Mouse (Mus musculus) thymus, adult 2 months (tissue): ENCODE measurements around the gene Ubxn6. TPM values are rescaled to one million over a fixed set of nuclear protein-coding genes. Genes with fewer than 3 reads are reported as not detected.
A peak's percentile ranks its signal among the peaks of the same experiment; 100 is the strongest.

Experiments
- DNase-seq: peaks from one replicate; pipeline ENCODE4 v3.0.0; 2021
- H3K27ac ChIP-seq: fragments of 200-500 bp; 2 replicates; pipeline ENCODE4 v1.5.1; 2012; ENCODE audit warnings: low read length, control low read depth; ENCODE audit not compliant: control insufficient read depth, insufficient read depth
- H3K27me3 ChIP-seq: fragments of 200-500 bp; 2 replicates; pipeline ENCODE4 v1.6.1; 2012; ENCODE audit warnings: mild to moderate bottlenecking, low read length, moderate library complexity, mixed read lengths; ENCODE audit not compliant: control insufficient read depth, insufficient read depth
- H3K36me3 ChIP-seq: fragments of 200-500 bp; 2 replicates; pipeline ENCODE4 v1.6.1; 2012; ENCODE audit warnings: mild to moderate bottlenecking, low read length, moderate library complexity; ENCODE audit not compliant: control insufficient read depth, insufficient read depth
- H3K4me1 ChIP-seq: fragments of 200-500 bp; replicated peaks from 2 replicates; pipeline ENCODE4 v1.6.1; 2012; ENCODE audit warnings: low read length; ENCODE audit not compliant: control insufficient read depth, insufficient read depth
- H3K4me3 ChIP-seq: fragments of 200-500 bp; 2 replicates; pipeline ENCODE4 v1.5.1; 2012; ENCODE audit warnings: mild to moderate bottlenecking, low read length, control low read depth, moderate library complexity; ENCODE audit not compliant: control insufficient read depth, insufficient read depth
- CTCF ChIP-seq: fragments of 200-500 bp; IDR thresholded peaks from 2 replicates; pipeline ENCODE4 v1.5.1; 2012; ENCODE audit warnings: mild to moderate bottlenecking, control low read depth, low read length, moderate library complexity, borderline replicate concordance; ENCODE audit not compliant: control insufficient read depth, poor library complexity, insufficient read depth; ENCODE audit errors: extremely low read depth
- POLR2A ChIP-seq: fragments of 200-500 bp; IDR thresholded peaks from 2 replicates; pipeline ENCODE4 v1.6.1; 2012; ENCODE audit warnings: mild to moderate bottlenecking, low read length, control low read depth, moderate library complexity; ENCODE audit not compliant: control insufficient read depth, poor library complexity, insufficient read depth; ENCODE audit errors: extremely low read depth
- whole genome bisulfite sequencing: fragments of 180-500 bp; shearing (Covaris S2); methylation state at CpG from one replicate; pipeline ENCODE4 v1.1.7; 2018; 5-methylcytosine and 5-hydroxymethylcytosine counted together
- polyA plus RNA-seq: library from polyadenylated mRNA; depleted of rRNA; stranded (reverse); fragments of >200 nt; gene quantifications from 2 replicates; pipeline ENCODE4 v1.2.3, GENCODE M21; 2012

The Ubxn6 gene
- polyA plus RNA-seq, 1 experiment = 93.1 TPM

DNA sequence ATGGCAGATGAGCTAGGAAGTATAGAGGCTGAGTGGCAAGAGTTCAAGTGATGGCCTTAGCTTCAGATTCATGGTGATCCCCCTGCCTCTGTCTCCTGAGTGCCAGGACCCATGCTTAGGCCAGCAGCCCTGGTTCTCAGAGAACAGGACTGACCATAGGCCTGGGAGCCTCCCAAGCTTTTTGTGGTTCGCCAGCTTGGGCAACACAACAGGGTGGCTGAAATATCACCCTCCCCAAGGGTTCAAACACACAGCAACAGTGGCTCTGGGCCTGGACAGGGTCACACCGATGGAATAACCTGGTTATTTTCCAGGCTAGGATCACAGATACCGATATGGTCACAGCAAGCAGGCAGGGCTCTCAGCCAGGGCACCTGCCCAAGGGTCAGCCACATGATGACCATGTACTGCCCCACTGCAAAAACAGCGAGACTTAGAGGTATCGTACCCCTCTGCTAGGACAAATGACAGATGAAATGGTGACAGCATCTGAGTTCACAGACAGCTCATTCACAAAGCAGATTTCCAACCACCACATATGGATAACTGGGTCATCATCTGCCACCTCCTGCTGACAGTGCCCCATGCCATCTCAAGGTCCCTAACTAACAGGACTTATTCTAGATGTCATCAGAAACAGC lies 46.9 kb downstream of the Ubxn6 start:
- WGBS = 97% methylated on average over 5 of the region's 5 CpGs
- no peak overlapping the region for H3K27ac ChIP-seq
- H3K36me3 ChIP-seq = no peaks in the 10 kb centered on the region
- H3K4me3 ChIP-seq = no peak overlapping the region
- H3K4me1 ChIP-seq = peaks cover 58% of the 10 kb centered on the region
- TF ChIP-seq POLR2A = no peak
- no peak for TF ChIP-seq CTCF
- no peak for DNase-seq
- H3K27me3 ChIP-seq = no peaks in the 10 kb centered on the region

DNA sequence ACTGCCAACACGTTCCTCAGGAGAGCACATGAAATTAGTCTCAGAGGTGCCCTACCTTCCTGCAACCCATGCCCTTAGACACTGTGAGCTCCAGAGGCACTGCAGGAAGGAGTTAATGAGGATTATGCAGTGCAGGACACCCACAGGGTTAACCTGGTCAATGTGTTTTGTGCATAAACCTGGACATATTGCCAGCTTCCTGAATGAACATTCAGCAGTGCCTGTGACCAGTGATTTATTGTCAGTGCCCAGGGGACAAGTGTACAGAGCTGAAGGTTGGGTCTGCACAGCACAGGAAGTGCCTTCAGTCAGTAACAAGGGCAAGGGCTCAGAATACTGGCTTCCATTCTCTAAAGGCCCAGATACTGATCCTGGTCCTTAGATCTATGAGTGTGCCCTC lies 47.9 kb downstream of the Ubxn6 start:
- H3K27ac ChIP-seq = no peak overlapping the region
- no peaks in the 10 kb centered on the region for H3K27me3 ChIP-seq
- no peak for DNase-seq
- 77% methylated on average over 1 of the region's 1 CpGs for WGBS
- H3K4me3 ChIP-seq = no peak overlapping the region
- TF ChIP-seq POLR2A (no peak), CTCF (no peak)
- H3K36me3 ChIP-seq = no peaks in the 10 kb centered on the region
- peaks cover 59% of the 10 kb centered on the region for H3K4me1 ChIP-seq

DNA sequence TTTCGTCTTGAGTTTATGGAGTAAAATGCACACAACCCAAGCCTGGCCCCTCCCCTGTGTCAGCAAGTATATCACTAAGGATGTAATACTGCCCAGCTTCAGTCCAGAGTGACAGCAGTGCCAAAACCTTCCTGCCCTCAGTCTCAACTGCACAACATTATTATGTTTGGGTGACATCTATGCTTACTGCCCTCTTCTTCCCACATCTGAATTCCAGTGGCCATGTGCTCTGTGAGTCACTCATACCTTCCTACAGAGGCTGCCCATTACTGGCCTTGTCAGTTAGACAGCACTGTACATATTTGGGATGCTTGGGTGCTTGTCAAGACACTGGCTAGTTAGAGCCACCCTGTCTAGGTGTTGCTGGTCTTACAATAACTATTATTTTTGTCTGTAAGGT lies 48.5 kb downstream of the Ubxn6 start:
- DNase-seq = no peak
- H3K4me3 ChIP-seq = no peak overlapping the region
- no peak for TF ChIP-seq POLR2A
- TF ChIP-seq CTCF = no peak
- H3K27me3 ChIP-seq = no peaks in the 10 kb centered on the region
- H3K27ac ChIP-seq = no peak overlapping the region
- WGBS = 100% methylated on average over 1 of the region's 1 CpGs
- no peaks in the 10 kb centered on the region for H3K36me3 ChIP-seq
- peaks cover 60% of the 10 kb centered on the region for H3K4me1 ChIP-seq

- no peak overlapping the region for H3K27ac ChIP-seq
- TF ChIP-seq CTCF = no peak
- 80% methylated on average over 5 of the region's 5 CpGs for WGBS
- peaks cover 63% of the 10 kb centered on the region for H3K4me1 ChIP-seq
- H3K4me3 ChIP-seq = no peak overlapping the region
- no peak for DNase-seq
- H3K36me3 ChIP-seq = no peaks in the 10 kb centered on the region; the same call in 1 of the 2 replicates
- no peaks in the 10 kb centered on the region for H3K27me3 ChIP-seq
Measured at GRCm38 (mm10) chr17:56024931-56025330, 49.9 kb downstream of the Ubxn6 start.

DNA sequence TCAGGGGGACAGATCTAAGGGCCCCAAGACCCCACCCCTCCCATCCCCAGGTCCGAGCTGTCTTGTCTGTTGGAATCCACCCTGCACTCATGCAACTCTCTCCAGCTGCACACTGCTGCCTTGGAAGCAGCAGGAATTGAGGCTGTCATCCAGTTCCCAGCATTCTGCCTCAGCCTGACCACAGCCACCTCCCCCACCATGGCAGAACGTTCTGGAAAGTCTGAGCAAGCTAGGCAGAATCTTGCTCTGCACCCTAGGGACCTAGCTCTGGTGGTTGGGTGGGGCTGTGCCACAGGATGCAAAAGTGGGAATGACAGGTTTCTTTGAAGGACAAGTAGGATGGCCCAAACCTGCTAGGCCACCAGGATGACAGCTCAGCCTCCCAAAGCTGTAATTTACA lies 50.4 kb downstream of the Ubxn6 start:
- DNase-seq = no peak
- H3K4me3 ChIP-seq = no peak overlapping the region
- 72% methylated on average over 2 of the region's 2 CpGs for WGBS
- no peak for TF ChIP-seq CTCF
- TF ChIP-seq POLR2A = no peak
- H3K27ac ChIP-seq = no peak overlapping the region
- H3K4me1 ChIP-seq = peaks cover 62% of the 10 kb centered on the region
- H3K36me3 ChIP-seq = no peaks in the 10 kb centered on the region; the same call in 1 of the 2 replicates
- H3K27me3 ChIP-seq = no peaks in the 10 kb centered on the region

- Histone ChIP-seq H3K27me3 (no peaks in the 10 kb centered on the region), H3K27ac (0 out of 2 replicates have a peak overlapping the region, but pooled peaks have one; percentile 8), H3K4me1 (peaks cover 69% of the 10 kb centered on the region), H3K36me3 (no peaks in the 10 kb centered on the region; the same call in 1 of the 2 replicates), H3K4me3 (no peak overlapping the region)
- no peak for TF ChIP-seq CTCF
- no peak for TF ChIP-seq POLR2A
- WGBS = 52% methylated on average over 5 of the region's 5 CpGs
- no peak for DNase-seq
Measured at GRCm38 (mm10) chr17:56023386-56023785, 51.4 kb downstream of the Ubxn6 start.

GRCm38 (mm10) chr17:56022989-56023290 lies 51.9 kb downstream of the Ubxn6 start:
- H3K27ac ChIP-seq = 0 out of 2 replicates have a peak overlapping the region, but pooled peaks have one; percentile 1
- WGBS = 94% methylated on average over 4 of the region's 4 CpGs
- no peaks in the 10 kb centered on the region for H3K27me3 ChIP-seq
- no peak overlapping the region for H3K4me3 ChIP-seq
- H3K4me1 ChIP-seq = peaks cover 70% of the 10 kb centered on the region
- no peak for TF ChIP-seq POLR2A
- TF ChIP-seq CTCF = no peak
- no peaks in the 10 kb centered on the region; the same call in 1 of the 2 replicates for H3K36me3 ChIP-seq
- DNase-seq = no peak
